Mouse (Mus musculus) adrenal gland, postnatal 4 days (tissue): ENCODE results near the gene Fam131a. TPM values are rescaled to one million over a fixed set of nuclear protein-coding genes. Genes with fewer than 3 reads are reported as not detected.
"Not testable (repeated sequence)": the region's sequence is repeated elsewhere in the genome, so short reads cannot be mapped to it uniquely, and the experiment has no call there.

ENCODE experiments used
- DNase-seq, 2 experiments: peaks; one replicate each; pipeline ENCODE4 v3.0.0; 2021 to 2022; ENCODE audit warnings: low spot score in 2 of 2, mixed read lengths in 2 of 2
- long read RNA-seq, 2 experiments: library from polyadenylated mRNA; stranded (forward); transcript quantifications; one replicate each; pipeline ENCODE4 v2.0.0; 2021
- total RNA-seq, 2 experiments: library from RNA; stranded (reverse); gene quantifications; 2 replicates each; pipeline ENCODE4 v1.2.3; 2021

The Fam131a gene
- total RNA-seq: 10 to 100 TPM; 14.4 to 15.4 TPM
- long read RNA-seq, experiment 1, partial matches to known transcripts: 0 of 7 reads
- long read RNA-seq, experiment 1, other reads (novel, unspliced or antisense): 7 of 7 reads
- long read RNA-seq, experiment 2, partial matches to known transcripts: 0 of 13 reads
- long read RNA-seq, experiment 2, other reads (novel, unspliced or antisense): 7 of 13 reads

- DNase-seq: peak; percentile 53 to 71
Observed at GRCm38 (mm10) chr16:20693111-20693701, at the start of gene Fam131a. Fam131a (plus strand) TSS chr16:20693241.

- no peak for DNase-seq
Observed at GRCm38 (mm10) chr16:20643911-20644310, 49.1 kb upstream of the Fam131a start.

- peak; percentile 93 to 96 for DNase-seq
Observed at GRCm38 (mm10) chr16:20651076-20651946, 41.7 kb upstream of the Fam131a start, which contains the start of gene Psmd2. Psmd2 (plus strand) TSS chr16:20651652.

GRCm38 (mm10) chr16:20651947-20652310 lies 41.1 kb upstream of the Fam131a start:
- no peak for DNase-seq

GRCm38 (mm10) chr16:20653315-20653714 lies 39.7 kb upstream of the Fam131a start:
- no peak for DNase-seq

GRCm38 (mm10) chr16:20657661-20658060 lies 35.4 kb upstream of the Fam131a start:
- no peak for DNase-seq

- DNase-seq: not testable (repeated sequence)
Observed at GRCm38 (mm10) chr16:20668013-20668412, 25.0 kb upstream of the Fam131a start, which contains the start of gene Eif4g1. Eif4g1 (plus strand) TSS chr16:20668313.

GRCm38 (mm10) chr16:20670291-20670690 lies 22.8 kb upstream of the Fam131a start:
- no peak for DNase-seq

- DNase-seq: no peak
Observed at GRCm38 (mm10) chr16:20671886-20672285, 21.2 kb upstream of the Fam131a start.

- peak; percentile 87 to 88 for DNase-seq
Observed at GRCm38 (mm10) chr16:20672500-20672902, 20.5 kb upstream of the Fam131a start.

- DNase-seq: peak; percentile 37 to 42
Observed at GRCm38 (mm10) chr16:20672965-20673705, 19.9 kb upstream of the Fam131a start.

GRCm38 (mm10) chr16:20673706-20674303 lies 19.2 kb upstream of the Fam131a start:
- peak in 1 of 2 experiments; percentile 31 for DNase-seq

GRCm38 (mm10) chr16:20675213-20675612 lies 17.8 kb upstream of the Fam131a start:
- no peak for DNase-seq

- no peak for DNase-seq
Observed at GRCm38 (mm10) chr16:20676702-20677101, 16.3 kb upstream of the Fam131a start.

- no peak for DNase-seq
Observed at GRCm38 (mm10) chr16:20677380-20677779, 15.7 kb upstream of the Fam131a start.

- DNase-seq: peak; percentile 74 to 86
Observed at GRCm38 (mm10) chr16:20677974-20678675, 14.9 kb upstream of the Fam131a start.

GRCm38 (mm10) chr16:20690774-20691173 lies 2.3 kb upstream of the Fam131a start:
- DNase-seq: no peak

- DNase-seq: no peak
Observed at GRCm38 (mm10) chr16:20691617-20692016, 1.4 kb upstream of the Fam131a start.

GRCm38 (mm10) chr16:20692241-20692965 lies 638 bp upstream of the Fam131a start:
- DNase-seq: no peak
